Mouse (Mus musculus) retina, postnatal 1 day (tissue): ENCODE measurements around the gene Igflr1.

Experiments used
- DNase-seq: peaks from one replicate; pipeline ENCODE4 v3.0.0-alpha.2; 2012

The Igflr1 gene

GRCm38 (mm10) chr7:30615049-30615760, 50.0 kb downstream of the Igflr1 start:
- DNase-seq, result no peak
